Mouse (Mus musculus): ENCODE results near the gene Zfp719.

- no peak for TF ChIP-seq CTCF (IDR thresholded peaks at IDR 0.05; ENCODE audit: extremely low read depth, insufficient read depth, low read length)
- peak; percentile 29; the same call in 1 of the 2 replicates for TF ChIP-seq POLR2A (IDR thresholded peaks at IDR 0.05; ENCODE audit: extremely low read depth, insufficient read depth, low read length)
Observed at GRCm38 (mm10) chr7:43562006-43562633, 17.3 kb upstream of the Zfp719 start, which contains the start of gene Zfp658.
